Mouse (Mus musculus) midbrain, embryonic 16.5 days (tissue): ENCODE results near the gene Capn15. TPM values are rescaled to one million over a fixed set of nuclear protein-coding genes. Genes with fewer than 3 reads are reported as not detected.

Experiments used
- ATAC-seq: fragments of 200-750 bp; cut with Nextera tagmentation; 2 replicates; pipeline ENCODE4 v1.8.0; 2017; ENCODE audit warnings: moderate TSS enrichment
- H3K27ac ChIP-seq: fragments of 300-500 bp; sonication (generic); 2 replicates; pipeline ENCODE4 v1.5.1; 2014; ENCODE audit warnings: mild to moderate bottlenecking, low read length, mixed read lengths
- H3K27me3 ChIP-seq: fragments of 300-500 bp; sonication (generic); 2 replicates; pipeline ENCODE4 v1.6.1; 2014; ENCODE audit warnings: low read depth, low read length, mixed read lengths; ENCODE audit not compliant: control insufficient read depth, insufficient read depth
- H3K36me3 ChIP-seq: fragments of 300-500 bp; sonication (generic); 2 replicates; pipeline ENCODE4 v1.6.1; 2014; ENCODE audit warnings: mild to moderate bottlenecking, low read length, moderate library complexity, mixed read lengths; ENCODE audit not compliant: control insufficient read depth, insufficient read depth
- H3K4me1 ChIP-seq: fragments of 300-500 bp; sonication (generic); 2 replicates; pipeline ENCODE4 v1.6.1; 2014; ENCODE audit warnings: mild to moderate bottlenecking, low read length, mixed read lengths; ENCODE audit not compliant: control insufficient read depth, insufficient read depth
- H3K4me2 ChIP-seq: fragments of 300-500 bp; sonication (generic); 2 replicates; pipeline ENCODE4 v1.6.1; 2014; ENCODE audit warnings: mild to moderate bottlenecking, low read length, mixed read lengths
- H3K4me3 ChIP-seq: fragments of 300-500 bp; sonication (generic); 2 replicates; pipeline ENCODE4 v1.5.1; 2014; ENCODE audit warnings: low read depth, mild to moderate bottlenecking, low read length, moderate library complexity, mixed read lengths
- H3K9ac ChIP-seq: fragments of 300-500 bp; sonication (generic); 2 replicates; pipeline ENCODE4 v1.6.1; 2014; ENCODE audit warnings: low read depth, low read length, mixed read lengths
- H3K9me3 ChIP-seq: fragments of 300-500 bp; sonication (generic); replicated peaks from 2 replicates; pipeline ENCODE4 v1.6.1; 2014; ENCODE audit warnings: mild to moderate bottlenecking, low read length, mixed read lengths; ENCODE audit not compliant: control insufficient read depth, poor library complexity, severe bottlenecking
- WGBS: fragments of 180-500 bp; shearing (Covaris S2); extraction: QIAGEN DNeasy Blood & Tissue Kit; methylation state at CpG from one replicate; pipeline ENCODE4 v1.1.7; 2014; 5-methylcytosine and 5-hydroxymethylcytosine counted together
- polyA plus RNA-seq: library from polyadenylated mRNA; unstranded; fragments of >200 nt; fragmentation: Nextera tagmentation; extraction: Ambion mirVana; gene quantifications from 2 replicates; pipeline ENCODE4 v1.2.1, GENCODE M21; 2015

Capn15 gene
- polyA plus RNA-seq, 1 experiment from 2014 or later: 20.8 TPM

DNA sequence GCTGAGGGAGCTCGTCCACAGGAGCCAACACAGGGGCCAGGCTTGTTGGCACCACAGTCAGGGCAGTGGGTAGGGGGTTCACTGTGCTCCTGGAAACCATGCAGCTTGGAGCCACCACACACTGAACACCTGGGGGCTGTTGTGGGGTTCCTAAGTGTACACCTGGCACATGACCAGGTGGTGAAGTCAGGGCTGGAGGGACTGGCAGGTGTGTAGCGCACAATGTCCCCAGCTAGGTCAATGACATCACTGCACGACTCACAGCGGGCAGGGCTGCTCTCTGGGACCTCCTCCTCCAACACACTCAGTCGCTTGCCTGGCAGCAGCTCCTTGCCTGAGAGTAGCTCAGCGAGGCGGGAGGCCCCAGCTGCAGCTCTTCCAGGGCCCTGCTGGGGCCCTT is 21.3 kb downstream of the Capn15 start:
- ATAC-seq: no peak
- Histone ChIP-seq H3K36me3 (peaks cover 3% of the 10 kb centered on the region; the same call in 1 of the 2 replicates), H3K4me2 (no peak overlapping the region), H3K4me3 (no peak overlapping the region), H3K9ac (no peak overlapping the region), H3K4me1 (no peaks in the 10 kb centered on the region), H3K27ac (no peak overlapping the region), H3K9me3 (no peaks in the 10 kb centered on the region), H3K27me3 (no peaks in the 10 kb centered on the region)
- WGBS: 89% methylated on average over 7 of the region's 7 CpGs

DNA sequence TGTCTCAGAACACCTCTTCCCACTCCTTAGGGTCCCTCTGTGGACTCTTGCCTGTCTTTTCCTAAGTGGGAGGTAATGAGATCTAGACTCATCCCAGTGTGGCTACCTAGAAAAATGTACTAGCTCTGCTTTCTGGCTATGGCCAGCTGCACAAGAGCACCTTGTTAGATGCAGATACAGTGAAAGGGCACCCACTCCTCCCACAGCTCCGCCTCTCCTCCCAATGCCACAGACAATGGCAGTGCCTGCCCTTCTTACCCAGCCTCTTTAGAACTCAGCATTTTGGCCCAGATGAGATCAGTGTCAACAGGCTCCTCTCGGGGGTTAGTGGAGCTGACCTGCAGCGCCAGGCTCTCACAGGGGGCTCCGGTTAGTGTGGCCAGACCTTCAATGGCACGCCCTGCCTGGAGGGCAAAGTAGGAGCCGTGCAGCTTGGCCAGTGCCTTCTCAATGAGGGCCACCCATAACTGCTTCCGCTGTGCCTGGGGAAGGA is 23.1 kb downstream of the Capn15 start:
- no peaks in the 10 kb centered on the region for H3K9me3 ChIP-seq
- no peak overlapping the region for H3K27ac ChIP-seq
- no peak overlapping the region for H3K9ac ChIP-seq
- no peaks in the 10 kb centered on the region for H3K27me3 ChIP-seq
- 89% methylated on average over 7 of the region's 7 CpGs for WGBS
- peaks cover 3% of the 10 kb centered on the region; the same call in 1 of the 2 replicates for H3K36me3 ChIP-seq
- no peaks in the 10 kb centered on the region for H3K4me1 ChIP-seq
- H3K4me2 ChIP-seq: no peak overlapping the region
- no peak overlapping the region for H3K4me3 ChIP-seq
- no peak for ATAC-seq

DNA sequence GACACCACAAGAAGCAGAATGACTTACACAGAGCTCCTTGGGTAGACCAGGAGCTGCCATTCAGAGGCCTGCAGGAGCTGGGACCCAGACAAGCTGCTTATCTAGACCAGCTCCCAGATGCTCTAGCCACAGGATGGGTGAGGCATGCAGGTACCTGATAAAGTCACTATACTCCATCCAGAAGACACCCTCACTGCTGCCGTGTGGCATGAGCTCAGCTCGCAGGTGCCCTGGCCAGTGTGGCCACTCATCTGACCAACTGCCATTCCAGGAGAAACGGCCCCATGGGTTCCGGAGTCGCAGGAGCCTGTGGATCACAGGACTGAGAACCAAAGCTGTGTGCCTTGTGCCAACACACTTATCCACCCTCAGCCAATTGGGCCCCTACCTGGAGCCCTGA is 24.0 kb downstream of the Capn15 start:
- ATAC-seq: no peak
- Histone ChIP-seq H3K36me3 (peaks cover 3% of the 10 kb centered on the region; the same call in 1 of the 2 replicates), H3K4me3 (no peak overlapping the region), H3K4me1 (no peaks in the 10 kb centered on the region), H3K27me3 (no peaks in the 10 kb centered on the region), H3K4me2 (no peak overlapping the region), H3K9me3 (no peaks in the 10 kb centered on the region), H3K9ac (no peak overlapping the region), H3K27ac (no peak overlapping the region)
- WGBS: 95% methylated on average over 5 of the region's 5 CpGs

DNA sequence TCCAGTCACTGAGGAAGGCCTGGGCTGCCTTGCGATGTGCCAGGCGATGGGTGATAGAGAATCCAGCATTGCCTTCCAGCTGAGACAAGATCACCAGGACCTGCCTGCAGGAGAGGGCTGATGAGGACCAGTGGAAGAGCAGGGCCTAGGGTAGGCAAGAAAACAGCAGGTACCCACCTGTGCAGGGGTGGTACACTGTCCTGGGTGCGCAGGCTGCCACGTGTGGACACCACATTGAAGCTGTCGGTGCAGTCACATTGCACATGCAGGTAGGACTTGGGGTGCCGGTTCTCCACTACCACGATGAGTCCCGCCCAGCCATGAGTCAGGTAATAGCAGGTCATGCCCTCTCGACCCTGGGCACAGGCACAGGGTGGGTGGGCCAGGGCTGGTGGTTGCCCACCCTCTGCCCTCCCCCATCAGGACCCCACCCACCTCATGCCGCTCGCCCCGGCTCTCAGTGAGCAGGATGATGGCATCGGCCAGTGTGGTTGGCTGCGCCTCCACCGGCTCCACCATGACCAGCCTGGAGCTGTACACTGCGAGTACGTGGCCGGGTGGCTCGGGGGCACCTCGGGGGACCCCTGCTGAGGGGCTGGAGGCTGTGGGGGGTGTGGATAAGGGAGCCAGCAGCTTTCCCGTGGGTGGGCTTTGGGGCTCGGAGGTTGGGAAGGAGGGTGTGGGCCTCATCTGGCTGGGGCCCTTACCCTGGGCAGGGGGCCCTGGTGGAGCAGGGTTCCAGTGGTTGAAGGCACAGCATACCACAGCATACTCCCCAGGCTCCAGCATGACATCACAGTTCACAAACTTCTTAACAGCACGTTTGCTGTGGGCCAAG is 25.7 kb downstream of the Capn15 start:
- WGBS: 95% methylated on average over 23 of the region's 23 CpGs
- Histone ChIP-seq H3K9me3 (no peaks in the 10 kb centered on the region), H3K4me2 (no peak overlapping the region), H3K36me3 (no peaks in the 10 kb centered on the region; the same call in 1 of the 2 replicates), H3K9ac (no peak overlapping the region), H3K27me3 (no peaks in the 10 kb centered on the region), H3K4me1 (no peaks in the 10 kb centered on the region), H3K4me3 (no peak overlapping the region), H3K27ac (no peak overlapping the region)
- ATAC-seq: no peak

DNA sequence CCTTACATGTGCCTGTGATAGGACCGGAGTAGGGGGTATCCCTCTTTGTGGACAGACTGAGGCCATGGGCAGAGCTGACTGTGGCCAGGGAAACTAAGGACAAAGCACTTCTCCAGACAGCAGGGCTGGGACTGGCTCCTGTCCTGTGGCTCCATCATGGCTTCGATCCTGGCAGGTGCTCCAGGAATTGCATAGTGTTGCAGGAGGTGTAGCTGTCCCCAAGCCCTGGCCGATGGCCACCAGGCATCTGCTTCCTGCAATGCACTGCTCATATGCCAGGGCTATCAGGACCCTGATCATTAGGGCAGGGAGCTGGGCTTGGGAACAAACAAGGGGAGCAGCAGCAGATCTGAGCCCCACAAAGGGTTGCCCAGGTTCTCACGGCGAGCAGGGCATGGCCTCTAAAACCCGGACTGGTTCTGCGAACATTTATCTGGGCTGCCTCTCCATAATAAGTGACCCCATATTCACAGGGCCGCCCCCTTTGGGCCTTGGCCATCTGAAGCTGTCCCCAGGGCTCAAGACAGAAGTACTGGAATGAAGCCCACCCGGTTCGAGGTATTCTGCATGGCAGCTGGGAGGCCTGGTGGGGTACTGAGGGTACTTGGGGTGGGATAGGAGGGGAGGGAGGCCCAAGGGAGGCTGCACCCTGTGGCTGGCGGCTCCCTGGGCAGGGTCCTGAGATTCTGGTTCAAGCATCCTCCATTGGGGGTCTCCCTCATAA is 26.7 kb downstream of the Capn15 start:
- no peak for ATAC-seq
- H3K4me2 ChIP-seq: no peak overlapping the region
- H3K9ac ChIP-seq: no peak overlapping the region
- H3K27ac ChIP-seq: no peak overlapping the region
- H3K4me1 ChIP-seq: no peaks in the 10 kb centered on the region
- WGBS: 94% methylated on average over 11 of the region's 11 CpGs
- H3K27me3 ChIP-seq: no peaks in the 10 kb centered on the region
- H3K36me3 ChIP-seq: no peaks in the 10 kb centered on the region; the same call in 1 of the 2 replicates
- H3K4me3 ChIP-seq: no peak overlapping the region
- H3K9me3 ChIP-seq: no peaks in the 10 kb centered on the region

DNA sequence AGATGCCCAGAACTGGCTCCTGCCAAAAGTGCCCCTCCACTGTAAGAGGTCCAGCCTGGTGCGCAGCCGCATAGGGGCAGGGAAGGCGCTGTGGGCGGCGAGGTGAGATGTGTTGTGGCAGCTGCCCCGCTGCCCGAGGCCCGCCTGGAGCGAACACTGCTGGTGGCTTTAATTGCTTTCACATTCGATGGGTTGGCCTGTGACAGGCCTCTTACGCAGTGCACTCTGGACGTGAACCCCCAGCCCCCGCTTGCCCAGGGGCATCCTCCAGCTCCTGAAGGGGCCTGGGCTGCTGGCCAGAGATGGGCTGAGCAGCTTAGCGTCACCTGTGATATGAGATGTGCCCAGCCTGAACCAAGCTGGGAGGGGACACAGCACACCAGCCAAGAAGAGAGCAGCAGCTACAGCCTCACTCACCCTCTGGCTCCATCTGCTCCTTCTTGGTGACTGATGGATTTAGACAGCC is 28.0 kb downstream of the Capn15 start:
- Histone ChIP-seq H3K27me3 (peaks cover 11% of the 10 kb centered on the region), H3K4me3 (no peak overlapping the region), H3K27ac (no peak overlapping the region), H3K4me2 (no peak overlapping the region), H3K9ac (no peak overlapping the region), H3K36me3 (no peaks in the 10 kb centered on the region; the same call in 1 of the 2 replicates), H3K9me3 (no peaks in the 10 kb centered on the region), H3K4me1 (no peaks in the 10 kb centered on the region)
- 71% methylated on average over 14 of the region's 14 CpGs for WGBS
- ATAC-seq: peak; percentile 50; the same call in 1 of the 2 replicates

DNA sequence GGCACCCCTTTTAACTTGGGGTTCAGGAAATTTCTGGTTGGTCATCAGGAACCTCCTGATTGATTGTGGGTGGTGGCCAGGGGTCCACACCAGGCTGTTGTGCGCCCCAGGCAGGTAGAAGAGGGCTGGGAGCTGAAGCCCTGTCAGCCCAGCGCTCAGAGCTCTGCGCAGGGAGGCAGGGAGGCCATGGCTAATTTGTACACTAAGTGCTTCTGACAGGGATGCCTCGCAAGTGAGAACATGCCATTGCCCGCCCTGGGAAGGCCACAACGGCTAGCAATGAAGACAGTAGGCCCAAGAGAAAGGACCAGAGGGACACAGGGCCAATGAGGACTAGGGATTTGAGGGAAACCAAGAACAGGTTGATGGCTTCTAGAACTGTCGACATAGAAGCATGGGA is 29.0 kb downstream of the Capn15 start:
- Histone ChIP-seq H3K27me3 (peaks cover 21% of the 10 kb centered on the region), H3K9me3 (no peaks in the 10 kb centered on the region), H3K4me3 (no peak overlapping the region), H3K9ac (no peak overlapping the region), H3K36me3 (no peaks in the 10 kb centered on the region; the same call in 1 of the 2 replicates), H3K4me2 (no peak overlapping the region), H3K27ac (no peak overlapping the region), H3K4me1 (peaks cover 4% of the 10 kb centered on the region)
- ATAC-seq: no peak
- 77% methylated on average over 7 of the region's 7 CpGs for WGBS

DNA sequence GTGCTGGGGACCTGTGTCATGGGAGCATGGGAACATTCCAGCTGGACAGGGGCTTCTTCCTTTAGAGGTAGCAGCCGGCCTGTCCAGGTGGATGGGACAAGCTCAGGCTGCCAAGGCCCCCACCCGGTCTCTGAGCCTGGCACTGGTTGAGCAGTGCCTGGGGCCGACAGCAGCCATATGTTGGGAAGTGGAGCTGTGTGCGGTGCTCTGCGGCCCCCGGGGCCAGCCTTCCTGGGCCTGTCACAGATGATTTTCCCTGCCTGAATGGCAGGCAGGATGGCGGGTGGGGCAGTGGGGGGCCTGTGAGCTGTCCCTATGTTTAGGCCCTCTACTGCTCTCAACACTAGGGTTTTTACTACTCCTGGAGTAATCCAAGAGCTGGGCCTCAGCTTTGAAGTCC is 29.4 kb downstream of the Capn15 start:
- no peak overlapping the region for H3K4me2 ChIP-seq
- no peaks in the 10 kb centered on the region for H3K9me3 ChIP-seq
- no peaks in the 10 kb centered on the region; the same call in 1 of the 2 replicates for H3K36me3 ChIP-seq
- WGBS: 61% methylated on average over 7 of the region's 7 CpGs
- no peak for ATAC-seq
- H3K27ac ChIP-seq: no peak overlapping the region
- peaks cover 4% of the 10 kb centered on the region for H3K4me1 ChIP-seq
- no peak overlapping the region for H3K9ac ChIP-seq
- peaks cover 25% of the 10 kb centered on the region for H3K27me3 ChIP-seq
- H3K4me3 ChIP-seq: no peak overlapping the region

DNA sequence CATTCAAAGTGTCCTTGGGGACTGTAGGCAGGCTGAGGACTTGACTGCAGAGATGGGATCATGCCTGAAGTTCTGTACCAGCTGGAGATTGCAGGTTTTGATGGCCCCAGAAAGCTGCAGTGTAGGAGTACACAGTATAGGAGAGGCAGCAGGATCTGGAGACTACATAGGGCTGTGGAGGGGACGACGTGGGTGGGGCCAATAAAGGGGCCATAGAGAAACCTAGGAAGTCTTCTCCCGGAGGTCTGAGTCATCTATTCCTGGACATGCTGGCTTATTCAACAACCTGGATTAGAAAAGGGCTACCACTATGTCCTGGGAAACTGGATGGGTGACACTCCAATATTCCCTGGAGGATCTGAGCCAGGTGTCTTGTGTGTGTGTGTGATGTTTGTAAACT is 29.9 kb downstream of the Capn15 start:
- no peak overlapping the region for H3K27ac ChIP-seq
- no peaks in the 10 kb centered on the region for H3K9me3 ChIP-seq
- no peaks in the 10 kb centered on the region; the same call in 1 of the 2 replicates for H3K36me3 ChIP-seq
- no peak overlapping the region for H3K4me3 ChIP-seq
- peaks cover 4% of the 10 kb centered on the region for H3K4me1 ChIP-seq
- WGBS: 83% methylated on average over 3 of the region's 3 CpGs
- H3K9ac ChIP-seq: no peak overlapping the region
- H3K27me3 ChIP-seq: peaks cover 30% of the 10 kb centered on the region
- no peak overlapping the region for H3K4me2 ChIP-seq
- no peak for ATAC-seq
